Mouse (Mus musculus): ENCODE data around the gene Stxbp4. TPM values are rescaled to one million over a fixed set of nuclear protein-coding genes. Genes with fewer than 3 reads are reported as not detected.

Gene Stxbp4
- polyA plus RNA-seq, 1 experiment from 2014 or later: 28.5 TPM

GRCm38 (mm10) chr11:90666916-90667315 lies 29.0 kb upstream of the Stxbp4 start:
- ATAC-seq: no peak
- Histone ChIP-seq H3K4me3 (replicated peaks) (no peak overlapping the region), H3K4me2 (replicated peaks) (no peak overlapping the region), H3K9ac (replicated peaks) (no peak overlapping the region), H3K9me3 (no peaks in the 10 kb centered on the region), H3K36me3 (0 out of 2 replicates have a peak, but pooled peaks cover 4% of the 10 kb centered on the region), H3K4me1 (replicated peaks) (peaks cover 29% of the 10 kb centered on the region), H3K27ac (no peak overlapping the region), H3K27me3 (no peaks in the 10 kb centered on the region)
- WGBS: 88% methylated on average over 4 of the region's 4 CpGs

GRCm38 (mm10) chr11:90666144-90666757 lies 28.4 kb upstream of the Stxbp4 start:
- Histone ChIP-seq H3K4me3 (replicated peaks) (no peak overlapping the region), H3K27me3 (no peaks in the 10 kb centered on the region), H3K4me1 (replicated peaks) (peaks cover 29% of the 10 kb centered on the region), H3K36me3 (0 out of 2 replicates have a peak, but pooled peaks cover 4% of the 10 kb centered on the region), H3K27ac (peak overlapping the region; percentile 25; the same call in 1 of the 2 replicates), H3K9me3 (no peaks in the 10 kb centered on the region), H3K4me2 (replicated peaks) (no peak overlapping the region), H3K9ac (replicated peaks) (no peak overlapping the region)
- no peak for ATAC-seq
- WGBS: 77% methylated on average over 3 of the region's 3 CpGs

GRCm38 (mm10) chr11:90665161-90665560 lies 27.3 kb upstream of the Stxbp4 start:
- Histone ChIP-seq H3K9ac (replicated peaks) (no peak overlapping the region), H3K9me3 (no peaks in the 10 kb centered on the region), H3K4me3 (replicated peaks) (no peak overlapping the region), H3K27ac (peak overlapping the region; percentile 35; the same call in 1 of the 2 replicates), H3K27me3 (no peaks in the 10 kb centered on the region), H3K4me1 (replicated peaks) (peaks cover 29% of the 10 kb centered on the region), H3K36me3 (0 out of 2 replicates have a peak, but pooled peaks cover 4% of the 10 kb centered on the region), H3K4me2 (replicated peaks) (no peak overlapping the region)
- 7% methylated on average over 6 of the region's 6 CpGs for WGBS
- no peak for ATAC-seq

GRCm38 (mm10) chr11:90664345-90664986 lies 26.6 kb upstream of the Stxbp4 start:
- ATAC-seq: peak; percentile 66; the same call in 1 of the 2 replicates
- no peak overlapping the region for H3K4me2 ChIP-seq (replicated peaks)
- H3K4me1 ChIP-seq (replicated peaks): peaks cover 29% of the 10 kb centered on the region
- no peak overlapping the region for H3K9ac ChIP-seq (replicated peaks)
- H3K4me3 ChIP-seq (replicated peaks): no peak overlapping the region
- no peaks in the 10 kb centered on the region for H3K36me3 ChIP-seq
- WGBS: 32% methylated on average over 8 of the region's 8 CpGs
- no peaks in the 10 kb centered on the region for H3K27me3 ChIP-seq
- peak overlapping the region; percentile 61; the same call in 1 of the 2 replicates for H3K27ac ChIP-seq
- no peaks in the 10 kb centered on the region for H3K9me3 ChIP-seq

GRCm38 (mm10) chr11:90663618-90664297 lies 25.9 kb upstream of the Stxbp4 start:
- no peaks in the 10 kb centered on the region for H3K27me3 ChIP-seq
- WGBS: 20% methylated on average over 5 of the region's 5 CpGs
- no peaks in the 10 kb centered on the region for H3K36me3 ChIP-seq
- peak overlapping the region; percentile 61; the same call in 1 of the 2 replicates for H3K27ac ChIP-seq
- no peak overlapping the region for H3K4me3 ChIP-seq (replicated peaks)
- no peak overlapping the region for H3K9ac ChIP-seq (replicated peaks)
- H3K9me3 ChIP-seq: no peaks in the 10 kb centered on the region
- peaks cover 29% of the 10 kb centered on the region for H3K4me1 ChIP-seq (replicated peaks)
- peak; percentile 80 for ATAC-seq
- no peak overlapping the region for H3K4me2 ChIP-seq (replicated peaks)

- 69% methylated on average over 3 of the region's 3 CpGs for WGBS
- Histone ChIP-seq H3K4me2 (replicated peaks) (no peak overlapping the region), H3K27me3 (no peaks in the 10 kb centered on the region), H3K9ac (replicated peaks) (no peak overlapping the region), H3K4me3 (replicated peaks) (no peak overlapping the region), H3K9me3 (no peaks in the 10 kb centered on the region), H3K36me3 (no peaks in the 10 kb centered on the region), H3K27ac (0 out of 2 replicates have a peak overlapping the region, but pooled peaks have one; percentile 3), H3K4me1 (replicated peaks) (peaks cover 29% of the 10 kb centered on the region)
- ATAC-seq: 0 out of 2 replicates have a peak, but pooled peaks have one; percentile 35
Measured at GRCm38 (mm10) chr11:90663052-90663451, 25.2 kb upstream of the Stxbp4 start.

GRCm38 (mm10) chr11:90660662-90661061 lies 22.8 kb upstream of the Stxbp4 start:
- no peaks in the 10 kb centered on the region for H3K9me3 ChIP-seq
- H3K4me2 ChIP-seq (replicated peaks): no peak overlapping the region
- H3K27ac ChIP-seq: no peak overlapping the region
- no peak overlapping the region for H3K4me3 ChIP-seq (replicated peaks)
- peaks cover 28% of the 10 kb centered on the region for H3K4me1 ChIP-seq (replicated peaks)
- H3K36me3 ChIP-seq: peaks cover 14% of the 10 kb centered on the region; the same call in 1 of the 2 replicates
- H3K9ac ChIP-seq (replicated peaks): no peak overlapping the region
- 90% methylated on average over 4 of the region's 4 CpGs for WGBS
- no peaks in the 10 kb centered on the region for H3K27me3 ChIP-seq
- no peak for ATAC-seq

GRCm38 (mm10) chr11:90657527-90657926 lies 19.6 kb upstream of the Stxbp4 start:
- H3K4me1 ChIP-seq (replicated peaks): no peaks in the 10 kb centered on the region
- no peak overlapping the region for H3K4me2 ChIP-seq (replicated peaks)
- 90% methylated on average over 12 of the region's 12 CpGs for WGBS
- ATAC-seq: no peak
- H3K9me3 ChIP-seq: no peaks in the 10 kb centered on the region
- no peaks in the 10 kb centered on the region for H3K27me3 ChIP-seq
- no peak overlapping the region for H3K27ac ChIP-seq
- H3K4me3 ChIP-seq (replicated peaks): no peak overlapping the region
- no peak overlapping the region for H3K9ac ChIP-seq (replicated peaks)
- H3K36me3 ChIP-seq: peaks cover 21% of the 10 kb centered on the region; the same call in 1 of the 2 replicates

- H3K9ac ChIP-seq (replicated peaks): no peak overlapping the region
- H3K4me2 ChIP-seq (replicated peaks): no peak overlapping the region
- H3K36me3 ChIP-seq: peaks cover 36% of the 10 kb centered on the region
- H3K27ac ChIP-seq: no peak overlapping the region
- no peak overlapping the region for H3K4me3 ChIP-seq (replicated peaks)
- 95% methylated on average over 4 of the region's 4 CpGs for WGBS
- no peaks in the 10 kb centered on the region for H3K4me1 ChIP-seq (replicated peaks)
- no peaks in the 10 kb centered on the region for H3K27me3 ChIP-seq
- H3K9me3 ChIP-seq: no peaks in the 10 kb centered on the region
- no peak for ATAC-seq
Measured at GRCm38 (mm10) chr11:90652603-90653002, 14.7 kb upstream of the Stxbp4 start.

GRCm38 (mm10) chr11:90650231-90650885 lies 12.5 kb upstream of the Stxbp4 start:
- no peaks in the 10 kb centered on the region for H3K9me3 ChIP-seq
- H3K4me1 ChIP-seq (replicated peaks): no peaks in the 10 kb centered on the region
- no peak overlapping the region for H3K4me3 ChIP-seq (replicated peaks)
- H3K27ac ChIP-seq: no peak overlapping the region
- ATAC-seq: no peak
- H3K4me2 ChIP-seq (replicated peaks): no peak overlapping the region
- H3K36me3 ChIP-seq: peaks cover 35% of the 10 kb centered on the region
- 84% methylated on average over 9 of the region's 9 CpGs for WGBS
- no peak overlapping the region for H3K9ac ChIP-seq (replicated peaks)
- H3K27me3 ChIP-seq: no peaks in the 10 kb centered on the region

- Histone ChIP-seq H3K4me3 (replicated peaks) (no peak overlapping the region), H3K27ac (no peak overlapping the region), H3K27me3 (no peaks in the 10 kb centered on the region), H3K9me3 (no peaks in the 10 kb centered on the region), H3K4me1 (replicated peaks) (no peaks in the 10 kb centered on the region), H3K36me3 (peaks cover 39% of the 10 kb centered on the region), H3K4me2 (replicated peaks) (no peak overlapping the region), H3K9ac (replicated peaks) (no peak overlapping the region)
- ATAC-seq: no peak
- WGBS: 95% methylated on average over 6 of the region's 6 CpGs
Measured at GRCm38 (mm10) chr11:90649777-90650176, 11.9 kb upstream of the Stxbp4 start.

All from midbrain, embryonic 13.5 days (tissue).